Mouse (Mus musculus) ES-Bruce4 (cell line): Measurements from ENCODE around the gene Olfr1274-ps.
"Not testable (repeated sequence)": the region's sequence is repeated elsewhere in the genome, so short reads cannot be mapped to it uniquely, and the experiment has no call there.

ENCODE experiments used
- CTCF ChIP-seq: IDR thresholded peaks from one replicate; pipeline ENCODE4 v1.8.1; 2011; ENCODE audit warnings: low read depth, low read length
- EP300 ChIP-seq: IDR thresholded peaks from 2 replicates; pipeline ENCODE4 v1.6.1; 2011; ENCODE audit warnings: low read depth, low read length; ENCODE audit not compliant: insufficient read depth
- POLR2A ChIP-seq: IDR thresholded peaks from one replicate; pipeline ENCODE4 v1.8.1; 2011; ENCODE audit warnings: low read length; ENCODE audit not compliant: insufficient read depth

GRCm38 (mm10) chr2:90428988-90429717 is 30.7 kb downstream of the Olfr1274-ps start:
- TF ChIP-seq EP300, CTCF, POLR2A: not testable (repeated sequence)
